Mouse (Mus musculus) small intestine, adult 2 months (tissue): Measurements from ENCODE around the gene Dnase1l1.

Experiments used
- CTCF ChIP-seq: fragments of 200-500 bp; IDR thresholded peaks from 2 replicates; pipeline ENCODE4 v1.5.1; 2012; ENCODE audit warnings: low read depth, mild to moderate bottlenecking, control low read depth, inconsistent platforms, low read length, moderate library complexity, mixed read lengths; ENCODE audit not compliant: insufficient replicate concordance, insufficient read length; ENCODE audit errors: extremely low read depth
- POLR2A ChIP-seq: fragments of 200-500 bp; IDR thresholded peaks from 2 replicates; pipeline ENCODE4 v1.6.1; 2012; ENCODE audit warnings: low read depth, mild to moderate bottlenecking, control low read depth, inconsistent platforms, low read length, moderate library complexity

DNA sequence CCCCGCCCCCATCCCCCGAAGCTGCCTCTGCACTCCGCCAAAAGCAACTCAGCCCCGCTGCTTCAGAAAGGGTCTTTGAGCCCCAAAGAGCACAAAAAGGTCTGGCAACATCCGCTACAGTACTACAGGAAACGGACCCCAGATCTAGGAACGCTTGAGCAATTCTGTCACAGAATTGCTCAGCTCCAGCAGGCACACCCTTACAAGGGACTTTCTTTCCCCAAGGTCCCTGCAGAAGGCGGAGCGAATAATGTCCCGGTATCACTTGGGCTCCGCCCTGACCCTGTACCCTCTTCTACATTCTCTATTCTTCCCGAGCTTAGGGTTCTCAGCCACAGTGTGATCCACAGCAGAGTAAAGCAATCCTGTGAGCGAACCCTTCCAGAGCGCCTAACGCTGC, 35.4 kb downstream of the Dnase1l1 start:
- TF ChIP-seq CTCF = no peak
- no peak for TF ChIP-seq POLR2A
